Mouse (Mus musculus): ENCODE data around the gene Hist3h2ba. TPM values are rescaled to one million over a fixed set of nuclear protein-coding genes. Genes with fewer than 3 reads are reported as not detected.

The Hist3h2ba gene
- total RNA-seq, 1 experiment, result 141 TPM

- H3K9me3 ChIP-seq (ENCODE audit: control insufficient read depth, insufficient read depth, low read depth, low read length), result no peaks in the 10 kb centered on the region
- TF ChIP-seq HCFC1 (IDR thresholded peaks at IDR 0.05; ENCODE audit: borderline replicate concordance, insufficient read depth, low read length) (no peak), ZNF384 (IDR thresholded peaks at IDR 0.05; ENCODE audit: low read depth, low read length) (no peak), ZC3H11A (IDR thresholded peaks at IDR 0.05; ENCODE audit: borderline replicate concordance, low read depth, low read length) (no peak), MAFK (IDR thresholded peaks at IDR 0.05; ENCODE audit: insufficient read depth, low read depth, low read length) (no peak), CHD2 (IDR thresholded peaks at IDR 0.05; ENCODE audit: low read depth, low read length) (no peak)
- in situ Hi-C loops (cut with MboI; ENCODE audit: low sequenced_read_pairs in 2 of 2, unreplicated experiment in 2 of 2), result no loop called here
- peak overlapping the region; percentile 84 for H3K9ac ChIP-seq (ENCODE audit: insufficient read depth, low read depth, low read length, poor library complexity, severe bottlenecking)
- H3K4me3 ChIP-seq (ENCODE audit: insufficient read depth in 1 of 2, low read depth in 1 of 2, low read length in 2 of 2, poor library complexity in 1 of 2, severe bottlenecking in 1 of 2), result peak overlapping the region; percentile 81 to 95
- H3K36me3 ChIP-seq (ENCODE audit: control insufficient read depth, insufficient read depth, low read length, poor library complexity, severe bottlenecking), result peaks cover 15% of the 10 kb centered on the region
- H3K27ac ChIP-seq (ENCODE audit: insufficient read depth, low read depth, low read length, poor library complexity, severe bottlenecking), result no peak overlapping the region
- no peak for DNase-seq (ENCODE audit: low read depth, low spot score)
- peaks cover 3 to 13% of the 10 kb centered on the region in 2 experiments; a peak in 3 of 4 replicates for H3K4me1 ChIP-seq (ENCODE audit: control insufficient read depth in 2 of 2, insufficient read depth in 2 of 2, low read length in 2 of 2, poor library complexity in 1 of 2)
Observed at GRCm38 (mm10) chr11:58978706-58979030, 29.9 kb downstream of the Hist3h2ba start.

DNA sequence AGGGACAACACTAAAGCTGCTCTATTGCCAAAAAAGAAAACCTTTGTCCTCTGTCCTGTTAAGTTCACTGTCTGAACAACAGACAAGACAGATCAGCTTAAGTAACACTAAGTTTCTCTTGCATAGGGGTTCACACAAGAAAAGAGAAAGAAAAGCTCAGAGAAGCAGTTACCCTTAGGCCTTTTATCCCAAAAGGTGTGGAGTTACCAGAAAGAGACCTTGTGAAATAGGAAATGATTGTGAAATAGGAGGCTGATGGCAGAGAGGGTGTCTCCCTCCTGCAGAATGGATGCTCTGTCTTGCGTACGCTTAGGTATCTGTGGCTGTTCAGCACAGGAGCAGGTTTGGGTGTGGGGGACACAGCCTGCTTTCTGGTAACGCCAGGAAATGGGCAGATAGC lies 30.5 kb downstream of the Hist3h2ba start:
- peak overlapping the region; percentile 81 to 95 for H3K4me3 ChIP-seq (ENCODE audit: insufficient read depth in 1 of 2, low read depth in 1 of 2, low read length in 2 of 2, poor library complexity in 1 of 2, severe bottlenecking in 1 of 2)
- no peak for DNase-seq (ENCODE audit: low read depth, low spot score)
- peaks cover 3 to 13% of the 10 kb centered on the region in 2 experiments; a peak in 3 of 4 replicates for H3K4me1 ChIP-seq (ENCODE audit: control insufficient read depth in 2 of 2, insufficient read depth in 2 of 2, low read length in 2 of 2, poor library complexity in 1 of 2)
- in situ Hi-C loops (cut with MboI; ENCODE audit: low sequenced_read_pairs in 2 of 2, unreplicated experiment in 2 of 2), result no loop called here
- H3K9ac ChIP-seq (ENCODE audit: insufficient read depth, low read depth, low read length, poor library complexity, severe bottlenecking), result peak overlapping the region; percentile 75
- peak overlapping the region; percentile 29; the same call in 1 of the 2 replicates for H3K27ac ChIP-seq (ENCODE audit: insufficient read depth, low read depth, low read length, poor library complexity, severe bottlenecking)
- no peak for TF ChIP-seq ZNF384 (IDR thresholded peaks at IDR 0.05; ENCODE audit: low read depth, low read length)
- no peak for TF ChIP-seq CHD2 (IDR thresholded peaks at IDR 0.05; ENCODE audit: low read depth, low read length)
- TF ChIP-seq HCFC1 (IDR thresholded peaks at IDR 0.05; ENCODE audit: borderline replicate concordance, insufficient read depth, low read length), result no peak
- TF ChIP-seq MAFK (IDR thresholded peaks at IDR 0.05; ENCODE audit: insufficient read depth, low read depth, low read length), result no peak
- TF ChIP-seq ZC3H11A (IDR thresholded peaks at IDR 0.05; ENCODE audit: borderline replicate concordance, low read depth, low read length), result no peak
- peaks cover 18% of the 10 kb centered on the region for H3K36me3 ChIP-seq (ENCODE audit: control insufficient read depth, insufficient read depth, low read length, poor library complexity, severe bottlenecking)
- H3K9me3 ChIP-seq (ENCODE audit: control insufficient read depth, insufficient read depth, low read depth, low read length), result no peaks in the 10 kb centered on the region

DNA sequence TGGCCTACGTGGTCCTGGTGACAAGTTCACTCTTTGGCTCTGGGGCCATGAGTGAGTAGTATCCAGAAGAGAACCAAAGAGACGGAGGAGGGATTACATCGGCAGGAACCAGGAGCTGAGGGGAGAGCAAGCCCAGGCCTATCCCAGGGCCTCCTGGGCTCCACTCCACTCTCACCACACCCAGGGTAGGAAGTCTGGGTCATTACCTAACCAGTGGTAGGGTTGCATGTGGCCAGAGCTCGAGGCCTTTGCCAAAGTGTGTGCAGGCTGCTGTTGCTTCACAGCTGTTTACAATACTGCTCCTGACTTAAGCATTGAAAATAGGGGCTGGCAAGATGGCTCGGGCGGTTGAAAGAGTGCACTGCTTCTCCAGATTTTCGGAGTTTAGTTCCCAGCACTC lies 30.9 kb downstream of the Hist3h2ba start:
- H3K4me1 ChIP-seq (ENCODE audit: control insufficient read depth in 2 of 2, insufficient read depth in 2 of 2, low read length in 2 of 2, poor library complexity in 1 of 2), result peaks cover 3 to 13% of the 10 kb centered on the region in 2 experiments; a peak in 3 of 4 replicates
- peaks cover 19% of the 10 kb centered on the region for H3K36me3 ChIP-seq (ENCODE audit: control insufficient read depth, insufficient read depth, low read length, poor library complexity, severe bottlenecking)
- TF ChIP-seq HCFC1 (IDR thresholded peaks at IDR 0.05; ENCODE audit: borderline replicate concordance, insufficient read depth, low read length), result no peak

DNA sequence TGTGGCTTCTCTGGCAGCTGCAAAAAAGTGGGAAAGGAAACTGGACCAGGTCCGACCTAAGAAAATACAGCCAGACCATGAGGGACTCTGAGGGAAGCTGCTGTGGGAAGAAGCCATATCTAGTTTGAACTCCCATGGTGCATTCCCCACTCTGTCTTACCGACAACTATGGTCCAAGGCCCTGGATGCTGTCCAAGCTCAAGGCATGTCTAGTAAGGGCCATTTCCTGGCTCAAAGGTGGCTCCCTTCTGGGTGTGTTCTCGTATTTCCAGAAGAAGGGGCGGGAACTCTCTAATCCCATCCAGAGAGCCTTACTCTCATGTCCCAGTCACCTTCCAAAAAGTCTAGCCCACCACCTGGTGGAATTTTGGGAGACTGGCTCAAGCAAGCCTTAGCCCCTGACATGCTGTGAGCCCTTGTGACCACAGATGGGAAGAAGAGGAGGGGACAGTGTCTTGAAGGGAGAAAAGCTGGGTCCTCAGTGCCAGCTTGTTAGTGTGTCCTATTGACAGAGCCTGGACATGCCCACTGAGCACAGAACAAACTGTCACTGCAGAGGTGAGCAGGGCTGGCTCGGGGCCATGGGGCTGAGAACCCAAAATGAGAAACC lies 31.8 kb downstream of the Hist3h2ba start:
- H3K9me3 ChIP-seq (ENCODE audit: control insufficient read depth, insufficient read depth, low read depth, low read length), result no peaks in the 10 kb centered on the region
- DNase-seq (ENCODE audit: low read depth, low spot score), result no peak
- H3K4me1 ChIP-seq (ENCODE audit: control insufficient read depth in 2 of 2, insufficient read depth in 2 of 2, low read length in 2 of 2, poor library complexity in 1 of 2), result peaks cover 3 to 13% of the 10 kb centered on the region in 2 experiments; a peak in 3 of 4 replicates
- H3K27ac ChIP-seq (ENCODE audit: insufficient read depth, low read depth, low read length, poor library complexity, severe bottlenecking), result no peak overlapping the region
- peak overlapping the region; percentile 81 to 95; a peak in 2 of 4 replicates for H3K4me3 ChIP-seq (ENCODE audit: insufficient read depth in 1 of 2, low read depth in 1 of 2, low read length in 2 of 2, poor library complexity in 1 of 2, severe bottlenecking in 1 of 2)
- peak overlapping the region; percentile 75; the same call in 1 of the 2 replicates for H3K9ac ChIP-seq (ENCODE audit: insufficient read depth, low read depth, low read length, poor library complexity, severe bottlenecking)
- in situ Hi-C loops (cut with MboI; ENCODE audit: low sequenced_read_pairs in 2 of 2, unreplicated experiment in 2 of 2), result no loop called here
- TF ChIP-seq MAFK (IDR thresholded peaks at IDR 0.05; ENCODE audit: insufficient read depth, low read depth, low read length), result no peak
- TF ChIP-seq ZNF384 (IDR thresholded peaks at IDR 0.05; ENCODE audit: low read depth, low read length), result no peak
- no peak for TF ChIP-seq CHD2 (IDR thresholded peaks at IDR 0.05; ENCODE audit: low read depth, low read length)
- no peak for TF ChIP-seq HCFC1 (IDR thresholded peaks at IDR 0.05; ENCODE audit: borderline replicate concordance, insufficient read depth, low read length)
- no peak for TF ChIP-seq ZC3H11A (IDR thresholded peaks at IDR 0.05; ENCODE audit: borderline replicate concordance, low read depth, low read length)
- peaks cover 28% of the 10 kb centered on the region for H3K36me3 ChIP-seq (ENCODE audit: control insufficient read depth, insufficient read depth, low read length, poor library complexity, severe bottlenecking)

More for the DNA sequence above, 30.9 kb downstream of the Hist3h2ba start:
- H3K4me3 ChIP-seq (ENCODE audit: insufficient read depth in 1 of 2, low read depth in 1 of 2, low read length in 2 of 2, poor library complexity in 1 of 2, severe bottlenecking in 1 of 2), result peak overlapping the region; percentile 81 to 95
- DNase-seq (ENCODE audit: low read depth, low spot score), result no peak
- H3K9me3 ChIP-seq (ENCODE audit: control insufficient read depth, insufficient read depth, low read depth, low read length), result no peaks in the 10 kb centered on the region
- peak overlapping the region; percentile 75 for H3K9ac ChIP-seq (ENCODE audit: insufficient read depth, low read depth, low read length, poor library complexity, severe bottlenecking)
- H3K27ac ChIP-seq (ENCODE audit: insufficient read depth, low read depth, low read length, poor library complexity, severe bottlenecking), result peak overlapping the region; percentile 29; the same call in 1 of the 2 replicates
- in situ Hi-C loops (cut with MboI; ENCODE audit: low sequenced_read_pairs in 2 of 2, unreplicated experiment in 2 of 2), result no loop called here
